Mouse (Mus musculus): ENCODE data around the gene Fam53a.

Gene Fam53a

GRCm38 (mm10) chr5:33629301-33629987, at the start of gene Fam53a, which contains the start of gene Gm9903:
Fam53a (minus strand) TSS chr5:33629635.
Gm9903 (plus strand) TSS chr5:33629925.
- peak; percentile 98 for DNase-seq

- DNase-seq: no peak
Measured at GRCm38 (mm10) chr5:33678244-33678643, 48.8 kb upstream of the Fam53a start.

- peak; percentile 76 for DNase-seq
Measured at GRCm38 (mm10) chr5:33675964-33676363, 46.5 kb upstream of the Fam53a start.

GRCm38 (mm10) chr5:33674439-33674838, 45.0 kb upstream of the Fam53a start:
- peak; percentile 92 for DNase-seq

- no peak for DNase-seq
Measured at GRCm38 (mm10) chr5:33671659-33672058, 42.2 kb upstream of the Fam53a start.

- peak; percentile 62 for DNase-seq
Measured at GRCm38 (mm10) chr5:33668223-33668622, 38.8 kb upstream of the Fam53a start.

GRCm38 (mm10) chr5:33658664-33659050, 29.2 kb upstream of the Fam53a start:
- DNase-seq: no peak

- DNase-seq: peak; percentile 99
Measured at GRCm38 (mm10) chr5:33657787-33658663, 28.6 kb upstream of the Fam53a start, which contains the start of the genes Tacc3 and Tmem129. Tacc3 (plus strand) TSS chr5:33658128. Tmem129 (minus strand) TSS chr5:33658416.

GRCm38 (mm10) chr5:33657251-33657786, 27.9 kb upstream of the Fam53a start:
- DNase-seq: no peak

GRCm38 (mm10) chr5:33656739-33657138, 27.3 kb upstream of the Fam53a start:
- DNase-seq: no peak

- DNase-seq: no peak
Measured at GRCm38 (mm10) chr5:33655251-33655840, 25.9 kb upstream of the Fam53a start.

- no peak for DNase-seq
Measured at GRCm38 (mm10) chr5:33654424-33654823, 25.0 kb upstream of the Fam53a start.

GRCm38 (mm10) chr5:33652783-33653173, 23.3 kb upstream of the Fam53a start:
- no peak for DNase-seq

GRCm38 (mm10) chr5:33651921-33652782, 22.7 kb upstream of the Fam53a start, which contains the start of gene Slbp:
Slbp (minus strand) TSS chr5:33652574.
- peak; percentile 99 for DNase-seq

- DNase-seq: no peak
Measured at GRCm38 (mm10) chr5:33651541-33651920, 22.1 kb upstream of the Fam53a start.

- no peak for DNase-seq
Measured at GRCm38 (mm10) chr5:33651017-33651416, 21.6 kb upstream of the Fam53a start.

- DNase-seq: peak; percentile 68
Measured at GRCm38 (mm10) chr5:33640652-33641051, 11.2 kb upstream of the Fam53a start.

GRCm38 (mm10) chr5:33638826-33639225, 9.4 kb upstream of the Fam53a start:
- DNase-seq: no peak

GRCm38 (mm10) chr5:33637606-33638350, 8.3 kb upstream of the Fam53a start:
- DNase-seq: no peak

- DNase-seq: no peak
Measured at GRCm38 (mm10) chr5:33635361-33635760, 5.9 kb upstream of the Fam53a start.

GRCm38 (mm10) chr5:33632526-33632925, 3.1 kb upstream of the Fam53a start:
- no peak for DNase-seq

Measured in retina, postnatal 1 day (tissue).